ENCODE assay signal across 8 mouse cellular contexts in genomic region chr14:51913960-51914762, GRCm38 (mm10). TPM values are rescaled to one million over a fixed set of nuclear protein-coding genes. Genes with fewer than 3 reads are reported as not detected.
DNase-seq lines count a peak whose midpoint lies in the region; ATAC-seq and TF ChIP-seq lines count a peak whose summit lies in the region.

TSS of gene Ndrg2 (minus strand) at chr14:51914158.

- peak within 1 kb of the TSS; percentile 80 for H3K27ac ChIP-seq in hindbrain, embryonic 15.5 days (replicated peaks)
- peak within 1 kb of the TSS; percentile 94 for H3K27ac ChIP-seq in lung, postnatal 0 days (ENCODE audit: low read length)

- peak within 1 kb of the TSS; percentile 95 for H3K4me2 ChIP-seq in hindbrain, embryonic 15.5 days
- H3K4me2 ChIP-seq in lung, postnatal 0 days (replicated peaks; ENCODE audit: low read depth, low read length): peak within 1 kb of the TSS; percentile 78

- H3K27me3 ChIP-seq in hindbrain, embryonic 15.5 days: no peaks in the 10 kb centered on the region
- H3K27me3 ChIP-seq in lung, postnatal 0 days (replicated peaks; ENCODE audit: insufficient read depth, low read length): no peaks in the 10 kb centered on the region

- 1% methylated on average over 22 of the region's 23 CpGs for WGBS in hindbrain, embryonic 15.5 days
- WGBS in lung, postnatal 0 days: 3% methylated on average over 19 of the region's 23 CpGs

- ATAC-seq in activated CD4-positive, CD25-positive, alpha-beta regulatory T cell, adult 4 months: no peak
- ATAC-seq in hindbrain, embryonic 15.5 days (ENCODE audit: low FRiP score, low read depth): peak; percentile 78
- peak; percentile 87 for ATAC-seq in lung, postnatal 0 days

- H3K9ac ChIP-seq in hindbrain, embryonic 15.5 days: peak within 1 kb of the TSS; percentile 70
- peak within 1 kb of the TSS; percentile 74 for H3K9ac ChIP-seq in lung, postnatal 0 days (replicated peaks; ENCODE audit: low read depth)

- TF ChIP-seq CTCF in lung, postnatal 0 days (IDR thresholded peaks at IDR 0.05): 0 out of 2 replicates have a peak, but pooled peaks have one; percentile 1

- peak; percentile 37 to 52 for DNase-seq in cerebellum, postnatal 36 days
- DNase-seq in gastrocnemius, adult 8-10 months (ENCODE audit: low spot score in 2 of 2): peak; percentile 86 to 92
- peak; percentile 72 to 78 for DNase-seq in layer of hippocampus, postnatal 36 days
- peak; percentile 94 for DNase-seq in lung, postnatal 0 days (ENCODE audit: low spot score)
- DNase-seq in ovary, postnatal 14 days (ENCODE audit: low spot score): peak; percentile 59
- peak; percentile 86 for DNase-seq in urinary bladder, postnatal 14 days (ENCODE audit: low spot score)

- H3K4me1 ChIP-seq in hindbrain, embryonic 15.5 days (replicated peaks): peaks cover 19% of the 10 kb centered on the region
- peaks cover 8% of the 10 kb centered on the region; the same call in 1 of the 2 replicates for H3K4me1 ChIP-seq in lung, postnatal 0 days (ENCODE audit: insufficient read depth, low read depth, low read length)

- H3K36me3 ChIP-seq in hindbrain, embryonic 15.5 days: no peaks in the 10 kb centered on the region
- H3K36me3 ChIP-seq in lung, postnatal 0 days (ENCODE audit: insufficient read depth, low read length): no peaks in the 10 kb centered on the region

- TF ChIP-seq EP300 in lung, postnatal 0 days (IDR thresholded peaks at IDR 0.05): peak; percentile 63

- H3K4me3 ChIP-seq in hindbrain, embryonic 15.5 days: peak within 1 kb of the TSS; percentile 61
- peak within 1 kb of the TSS; percentile 57 for H3K4me3 ChIP-seq in lung, postnatal 0 days (ENCODE audit: low read depth, low read length)

- H3K9me3 ChIP-seq in hindbrain, embryonic 15.5 days: no peaks in the 10 kb centered on the region
- no peaks in the 10 kb centered on the region for H3K9me3 ChIP-seq in lung, postnatal 0 days (ENCODE audit: low read length)

RNA-seq across cellular contexts. Expression of gene Ndrg2, which starts in this region (rescaled TPM):
- 10 to 100 TPM; 16.2 to 18.5 TPM for polyA plus RNA-seq in activated CD4-positive, CD25-positive, alpha-beta regulatory T cell, adult 4 months (2017; shearing (Covaris generic))
- 1,000 to 10,000 TPM; 1,880 to 2,007 (median 1,939) TPM for total RNA-seq in gastrocnemius, adult 8-10 months (2022)
- polyA plus RNA-seq in hindbrain, embryonic 15.5 days (2015; fragmentation: Nextera tagmentation; extraction: Ambion mirVana): 235 and 267 TPM in 2 replicates
- total RNA-seq in layer of hippocampus, postnatal 36 days (2021): 100 to 1,000 TPM; 824 to 861 TPM
- polyA plus RNA-seq in lung, postnatal 0 days (2015; fragmentation: Nextera tagmentation; extraction: Ambion mirVana): 94.9 and 103 TPM in 2 replicates
